Mouse (Mus musculus) urinary bladder, postnatal 25 days (tissue): ENCODE results near the gene Skp1a.

Experiments used
- DNase-seq: peaks from one replicate; pipeline ENCODE4 v3.0.0; 2022; ENCODE audit warnings: low spot score

The Skp1a gene

DNA sequence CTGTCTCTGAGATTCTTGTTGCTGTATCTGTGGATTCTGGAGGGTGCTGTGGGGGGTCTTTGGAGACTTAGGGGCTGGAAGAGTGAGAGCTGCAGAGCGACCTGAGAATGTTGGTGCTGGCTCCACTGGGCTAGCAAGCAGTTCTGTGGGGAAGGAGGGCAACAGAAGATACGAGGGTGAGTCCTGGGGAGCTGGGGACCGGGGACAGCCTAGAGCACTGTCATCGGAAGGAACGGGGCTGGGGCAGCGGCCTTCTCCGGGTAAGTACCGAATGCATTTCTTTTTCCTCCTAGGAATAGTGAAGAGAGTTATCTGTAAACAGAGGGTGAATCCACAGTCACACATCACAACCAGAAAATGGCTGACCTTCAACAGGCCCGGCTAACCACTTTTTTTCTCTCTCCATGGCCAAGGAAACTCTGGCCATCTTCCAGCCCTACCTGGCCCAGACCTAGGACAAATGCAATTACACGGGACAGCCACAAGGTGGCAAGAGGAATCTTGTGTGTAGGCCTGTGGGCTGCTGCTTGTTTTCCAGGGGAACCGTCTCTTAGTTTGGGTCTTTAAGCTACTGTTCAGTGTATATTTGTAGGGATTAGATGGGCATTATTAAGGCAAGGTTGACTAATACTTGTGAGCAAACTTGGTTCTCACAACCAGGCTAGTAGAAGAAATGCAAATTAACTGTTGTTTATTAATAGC lies 22.0 kb downstream of the Skp1a start:
- peak; percentile 55 for DNase-seq

DNA sequence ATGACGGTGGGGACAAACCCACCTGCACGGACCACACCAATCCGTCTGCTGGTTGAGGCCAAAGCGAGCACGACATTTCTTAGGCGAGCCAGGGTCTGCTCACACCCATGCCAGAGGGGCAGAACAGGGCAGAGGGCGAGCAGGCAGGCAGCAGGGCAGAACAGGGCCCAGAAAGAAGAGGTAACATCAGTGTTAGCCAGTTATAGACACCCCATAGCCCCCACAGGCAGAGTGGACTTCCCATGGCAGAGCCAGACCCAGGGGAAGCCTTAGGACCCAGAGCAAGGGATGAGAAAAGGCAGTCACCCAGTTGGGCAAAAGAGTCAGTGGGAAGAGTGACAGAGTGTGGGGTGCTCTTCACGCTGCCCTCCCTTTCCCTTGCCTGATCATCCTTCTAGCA lies 23.3 kb downstream of the Skp1a start:
- no peak for DNase-seq

DNA sequence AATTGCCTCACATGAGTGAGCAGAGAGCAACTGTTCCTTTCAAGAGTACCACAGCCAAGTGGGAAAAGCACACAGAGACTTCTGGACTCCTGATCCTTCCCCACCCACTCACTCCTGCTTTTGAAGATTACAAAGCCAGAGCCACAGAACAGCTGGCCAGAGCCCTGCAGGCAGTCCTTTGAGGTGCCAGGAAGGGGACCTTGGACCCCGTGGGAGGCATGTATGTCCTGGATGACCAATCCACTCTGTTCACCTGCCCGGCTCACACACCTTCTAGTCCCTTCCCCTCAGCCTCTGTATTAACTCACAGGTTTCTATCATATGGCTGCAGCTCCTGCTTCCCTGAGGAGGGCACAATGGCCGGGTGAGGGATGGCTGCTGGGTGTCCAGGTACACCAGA lies 25.6 kb downstream of the Skp1a start:
- DNase-seq: no peak

DNA sequence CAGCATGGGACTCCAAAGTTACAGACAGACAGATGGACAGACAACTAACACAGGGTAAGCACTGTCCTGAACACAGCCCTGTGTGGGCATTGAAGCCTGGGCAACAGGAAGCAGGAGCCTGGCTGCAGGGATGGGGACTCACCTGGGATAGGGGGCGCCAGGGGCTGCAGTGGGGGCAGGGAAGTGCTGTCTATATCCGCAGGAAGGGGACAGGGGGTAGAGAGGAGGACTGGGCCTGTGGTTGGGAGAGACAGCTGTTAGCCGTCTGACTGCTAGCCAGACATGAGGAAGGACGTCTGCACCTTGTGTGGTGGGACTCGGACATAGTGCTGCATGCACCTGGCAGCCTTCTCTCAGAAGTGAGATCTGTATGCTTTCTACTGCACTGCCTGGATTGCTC lies 26.9 kb downstream of the Skp1a start:
- no peak for DNase-seq

DNA sequence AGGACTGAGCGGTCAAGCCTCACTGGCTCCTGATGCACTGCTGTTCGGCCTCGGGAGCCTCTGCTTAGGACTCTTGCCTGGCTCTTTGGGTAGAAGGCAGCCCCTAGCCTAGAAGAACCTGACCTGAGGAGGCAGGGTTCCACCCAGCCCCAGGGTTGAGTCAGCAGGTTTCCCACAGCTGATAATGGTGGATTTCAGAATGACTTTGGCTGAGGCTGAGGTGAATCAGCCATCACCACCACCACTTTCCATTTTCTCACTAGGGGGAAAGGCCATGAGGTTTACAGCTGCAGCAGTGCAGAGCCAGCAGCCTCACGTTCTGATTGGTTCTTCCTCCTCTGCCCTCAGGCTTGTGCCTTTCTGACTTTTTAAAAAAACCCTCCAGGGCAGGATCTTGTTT lies 29.1 kb downstream of the Skp1a start:
- no peak for DNase-seq

DNA sequence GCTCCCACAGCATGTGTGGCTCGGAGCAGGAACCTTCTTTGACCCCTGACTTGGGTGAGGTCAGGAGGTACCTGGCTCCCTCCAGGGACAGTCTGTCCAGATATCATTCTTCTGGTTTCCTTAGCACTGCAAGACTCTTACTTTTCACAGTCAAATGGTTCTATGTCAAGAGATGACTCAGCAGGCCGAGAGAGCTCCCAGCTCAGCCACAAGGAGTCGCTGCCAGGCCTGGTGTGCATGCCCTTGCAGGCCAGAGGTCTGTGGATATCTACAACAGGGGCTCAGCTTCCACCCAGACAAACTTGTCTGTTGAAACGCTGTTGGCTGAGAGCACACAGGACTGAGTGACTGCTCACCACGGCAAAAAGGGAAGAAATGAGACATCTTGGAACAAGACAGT lies 30.1 kb downstream of the Skp1a start:
- DNase-seq: peak; percentile 60

DNA sequence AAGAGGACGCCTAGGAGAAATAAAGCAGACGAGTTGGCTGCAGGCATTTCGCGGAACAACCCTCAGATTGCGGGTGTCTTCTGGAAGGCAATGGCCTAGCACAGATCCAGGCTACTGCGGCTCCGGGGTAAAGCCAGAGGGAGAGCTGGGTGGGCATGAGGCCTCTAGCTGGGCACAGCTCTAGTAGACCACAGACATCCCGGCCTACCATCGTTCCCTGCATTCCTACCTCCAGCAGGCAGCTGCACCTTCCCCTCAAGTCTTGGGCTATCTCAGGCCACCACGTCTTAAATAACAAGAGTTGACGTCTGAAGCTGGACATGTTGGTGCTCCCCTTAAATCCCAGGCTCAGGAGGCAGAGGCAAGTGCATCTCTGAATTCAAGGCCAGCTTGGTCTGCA lies 30.5 kb downstream of the Skp1a start:
- no peak for DNase-seq

DNA sequence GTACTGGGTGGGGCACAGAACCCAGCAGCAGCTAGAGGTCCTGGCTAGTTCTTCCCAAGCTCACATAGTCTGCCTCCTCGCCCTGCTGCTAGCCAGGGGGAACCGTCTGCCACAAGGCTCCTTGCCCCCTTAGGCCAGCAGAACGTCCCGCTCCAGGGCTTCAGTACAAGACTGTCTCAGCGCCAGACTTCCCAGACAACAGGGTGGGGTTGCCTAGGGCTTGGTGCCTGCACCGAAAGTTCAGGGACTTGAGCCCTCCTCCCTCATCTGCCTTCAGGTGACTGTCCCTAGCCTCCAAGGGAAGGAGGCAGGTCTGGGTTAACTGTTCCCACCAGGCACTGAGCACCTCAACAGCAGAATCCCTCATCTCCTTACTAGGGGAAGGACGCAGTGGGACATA lies 33.1 kb downstream of the Skp1a start:
- no peak for DNase-seq

DNA sequence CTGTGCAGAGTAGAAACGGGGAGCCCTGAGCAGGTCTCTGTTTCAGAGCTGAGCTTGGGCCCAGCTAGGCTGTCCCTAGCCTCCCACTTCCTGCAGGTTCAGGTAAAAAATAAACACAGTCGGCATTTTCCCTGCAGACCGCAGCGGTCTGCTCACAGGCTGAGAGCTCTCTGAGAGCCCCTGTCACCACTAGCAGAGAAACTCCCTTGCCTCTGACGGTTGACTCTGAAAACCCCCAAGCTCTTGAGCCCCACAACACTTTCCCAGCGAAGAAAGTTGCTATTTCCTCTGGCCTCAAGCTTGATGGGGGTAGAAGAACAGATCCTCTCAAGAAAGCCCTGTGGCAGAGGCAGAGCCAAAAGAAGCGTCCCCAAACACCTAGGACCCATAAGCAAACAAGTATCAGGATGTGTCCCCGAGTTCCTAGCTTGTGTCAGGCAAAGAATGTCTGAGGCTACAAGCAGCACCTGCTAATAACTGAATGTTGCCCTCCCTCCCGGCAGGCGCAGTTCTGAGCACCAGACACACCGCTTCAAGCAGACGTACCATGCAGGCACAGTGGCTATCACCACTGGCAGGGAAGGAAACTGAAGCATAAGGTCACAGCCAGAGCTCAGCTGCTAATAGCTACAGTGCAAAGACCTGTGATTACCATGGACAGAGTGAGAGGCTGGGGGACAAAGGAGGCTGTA lies 34.0 kb downstream of the Skp1a start:
- no peak for DNase-seq

DNA sequence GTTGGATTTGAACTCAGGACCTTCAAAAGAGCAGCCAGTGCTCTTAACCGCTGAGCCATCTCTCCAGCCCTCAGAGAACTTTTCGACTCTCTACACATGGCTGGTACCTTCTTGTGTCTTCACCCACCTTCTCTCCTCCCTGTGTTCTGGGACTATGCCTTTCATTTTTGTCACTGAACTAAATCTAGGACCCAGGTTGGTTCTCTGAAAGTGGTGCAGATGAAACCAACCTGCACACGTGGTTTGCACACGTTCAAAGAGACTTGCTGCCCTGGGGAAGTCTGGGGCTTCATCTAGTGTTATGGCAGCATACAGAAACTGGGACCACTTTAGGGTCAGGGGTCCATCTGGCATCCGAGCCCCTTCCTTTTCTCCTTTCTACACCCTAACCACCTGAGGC lies 35.5 kb downstream of the Skp1a start:
- DNase-seq: no peak

DNA sequence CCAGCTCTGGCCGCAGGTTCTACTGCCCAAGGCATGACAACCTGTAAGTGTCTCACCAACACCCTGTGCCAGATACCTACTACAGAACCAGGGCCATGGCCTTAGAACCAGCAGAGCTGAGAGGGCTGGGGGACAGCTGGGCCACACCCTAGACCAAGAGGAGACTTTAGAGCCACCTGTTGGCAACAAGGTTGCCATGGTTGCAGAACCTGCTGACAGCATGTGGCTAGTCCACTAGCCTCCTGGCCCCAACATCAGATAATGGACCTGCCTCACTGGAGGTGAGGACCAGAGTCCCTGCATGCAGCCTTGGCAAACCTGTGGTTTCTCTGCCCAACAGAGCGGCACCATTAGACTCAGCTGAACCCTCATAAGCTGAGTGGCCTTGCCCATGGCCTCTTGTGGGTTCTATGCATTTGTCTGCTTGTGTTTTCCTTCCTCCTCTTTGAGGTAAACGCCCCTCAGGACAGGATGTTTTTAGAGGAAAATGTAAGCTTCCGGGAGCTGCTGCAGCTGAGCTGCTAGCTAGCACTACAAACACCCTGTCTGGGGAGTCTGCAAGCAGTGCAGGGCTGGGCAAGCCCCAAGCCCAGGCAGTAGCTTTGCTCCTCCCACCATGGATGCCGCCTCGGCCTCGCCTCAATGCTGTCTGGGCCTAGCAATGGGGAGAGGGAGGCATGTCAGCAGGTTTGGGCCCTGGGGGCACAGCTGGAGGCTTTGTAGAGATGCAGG lies 36.5 kb downstream of the Skp1a start:
- DNase-seq: no peak

DNA sequence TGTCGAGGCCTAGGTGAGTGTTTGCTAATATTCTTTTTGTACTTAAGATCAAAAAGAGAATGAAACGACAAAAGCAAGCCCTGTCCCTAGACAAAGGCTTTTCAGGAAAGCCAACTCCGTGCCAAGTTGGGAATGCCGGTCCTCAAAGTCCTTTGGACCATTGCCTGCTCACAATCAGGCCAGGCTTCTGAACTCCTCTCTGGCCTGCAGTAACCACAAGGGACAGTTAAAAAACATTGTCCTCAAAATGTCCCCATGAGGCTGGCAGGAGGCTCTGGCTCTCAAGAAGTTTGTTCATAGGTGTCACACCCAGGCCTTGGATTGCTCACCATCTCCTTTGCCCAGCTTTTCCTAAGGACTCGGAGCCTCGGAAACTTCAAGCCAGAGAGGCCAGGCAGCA lies 38.0 kb downstream of the Skp1a start:
- DNase-seq: no peak

DNA sequence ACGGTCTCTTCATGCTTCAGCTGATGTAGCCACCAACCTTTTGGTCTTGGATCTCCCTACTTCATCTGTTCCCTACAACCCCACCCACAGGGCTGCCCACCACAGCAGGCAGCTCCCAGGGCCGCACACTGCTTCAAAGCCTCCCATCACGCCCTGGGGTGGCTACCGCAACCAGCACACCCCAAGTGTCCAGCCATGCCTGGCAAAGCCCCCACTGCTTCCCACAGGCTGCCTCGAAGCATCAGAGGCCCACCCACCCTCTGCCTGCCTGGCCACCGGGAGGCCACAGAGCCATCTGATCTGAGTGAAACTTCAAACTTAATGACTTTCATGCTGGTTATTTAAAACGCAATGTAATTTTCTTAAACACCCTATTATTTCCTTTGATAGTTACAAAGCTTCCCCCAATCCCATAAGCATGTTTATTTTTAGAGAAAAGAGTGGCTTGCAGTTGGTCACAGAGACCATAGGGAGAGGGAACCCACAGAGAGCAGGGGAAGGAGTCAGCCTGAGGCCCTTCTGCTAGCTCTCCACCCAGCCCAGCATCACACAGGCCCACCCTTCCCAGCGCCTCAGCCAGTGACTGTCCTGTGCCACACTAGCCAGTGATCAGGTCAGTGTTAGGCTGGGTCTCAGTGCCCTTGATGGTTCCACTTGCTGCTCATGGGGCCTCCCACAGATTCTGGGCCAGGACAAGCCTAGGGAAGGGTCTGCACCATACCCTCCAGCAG lies 40.1 kb downstream of the Skp1a start:
- no peak for DNase-seq

DNA sequence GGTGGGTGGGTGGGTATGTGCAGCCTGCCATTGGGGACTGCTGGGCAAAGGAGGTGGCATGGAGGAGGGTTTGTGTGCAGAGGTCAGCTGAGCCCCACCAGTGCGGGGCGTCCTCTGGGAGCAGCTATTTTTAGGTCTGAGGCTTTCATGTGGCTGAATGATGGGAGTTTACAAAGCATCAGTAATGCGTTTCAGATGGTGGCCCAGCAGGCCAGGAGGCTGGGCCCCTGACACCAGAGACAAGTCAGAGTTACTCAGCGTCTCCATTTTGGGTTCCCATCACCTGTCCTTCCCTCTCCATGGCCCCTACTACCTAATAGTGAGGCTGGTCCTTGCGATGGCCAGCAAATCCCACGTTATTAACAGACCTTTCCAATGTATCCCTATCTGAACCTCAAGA lies 40.8 kb downstream of the Skp1a start:
- no peak for DNase-seq

DNA sequence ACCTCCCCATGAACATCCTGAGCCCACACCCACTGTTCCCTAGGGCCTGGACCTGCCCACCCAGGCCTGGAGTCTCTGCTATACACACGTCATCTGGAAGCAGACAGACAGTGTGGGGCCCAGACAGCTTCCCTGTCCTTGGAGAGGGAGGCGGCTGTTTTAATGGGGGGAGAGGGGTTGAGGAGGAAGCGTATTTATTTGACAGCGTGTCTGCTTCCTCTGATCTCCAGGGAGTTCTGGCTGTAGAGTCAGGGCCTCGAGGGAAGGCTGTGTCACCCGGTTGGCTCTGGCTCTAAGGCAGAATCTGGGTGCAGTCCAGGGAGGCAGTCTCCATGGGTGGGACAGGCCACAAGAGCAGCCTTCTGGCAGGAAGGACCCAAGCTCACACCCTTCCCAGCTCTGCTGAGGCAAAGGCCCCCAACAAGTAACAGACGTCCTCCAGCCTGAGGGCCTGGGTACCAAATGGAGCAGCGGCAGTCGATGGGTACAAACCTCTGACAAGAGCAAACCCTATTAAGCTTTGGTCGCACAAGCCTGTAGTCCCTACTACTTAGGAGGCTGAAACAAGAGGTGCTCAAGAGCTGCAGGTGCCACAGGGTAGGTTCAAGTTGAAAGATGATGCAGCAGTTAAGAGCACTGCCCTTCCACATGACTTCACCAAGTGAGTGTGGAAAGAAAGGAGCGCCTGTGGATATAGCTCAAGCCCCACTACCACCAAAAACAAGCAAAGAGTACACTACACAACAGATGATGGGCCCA lies 41.6 kb downstream of the Skp1a start:
- no peak for DNase-seq

DNA sequence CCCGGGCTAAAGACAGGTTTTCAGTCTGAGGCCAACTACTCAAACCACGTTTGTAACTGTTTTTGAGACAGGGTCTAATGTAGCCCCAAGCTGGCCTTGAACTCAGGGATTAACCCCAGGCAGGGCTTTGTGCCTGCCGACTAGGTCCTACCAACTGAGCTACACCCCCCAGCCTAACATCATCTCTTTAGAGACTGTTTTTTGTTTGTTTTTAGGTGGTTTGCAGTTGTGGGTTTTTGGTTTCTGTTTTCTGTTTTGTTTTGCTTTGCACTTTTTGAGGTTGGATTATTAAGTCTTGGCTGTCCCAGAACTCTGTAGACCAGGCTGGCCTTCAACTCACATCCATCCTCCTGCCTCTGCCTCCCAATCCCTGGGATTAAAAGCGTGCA lies 42.1 kb downstream of the Skp1a start:
- no peak for DNase-seq

DNA sequence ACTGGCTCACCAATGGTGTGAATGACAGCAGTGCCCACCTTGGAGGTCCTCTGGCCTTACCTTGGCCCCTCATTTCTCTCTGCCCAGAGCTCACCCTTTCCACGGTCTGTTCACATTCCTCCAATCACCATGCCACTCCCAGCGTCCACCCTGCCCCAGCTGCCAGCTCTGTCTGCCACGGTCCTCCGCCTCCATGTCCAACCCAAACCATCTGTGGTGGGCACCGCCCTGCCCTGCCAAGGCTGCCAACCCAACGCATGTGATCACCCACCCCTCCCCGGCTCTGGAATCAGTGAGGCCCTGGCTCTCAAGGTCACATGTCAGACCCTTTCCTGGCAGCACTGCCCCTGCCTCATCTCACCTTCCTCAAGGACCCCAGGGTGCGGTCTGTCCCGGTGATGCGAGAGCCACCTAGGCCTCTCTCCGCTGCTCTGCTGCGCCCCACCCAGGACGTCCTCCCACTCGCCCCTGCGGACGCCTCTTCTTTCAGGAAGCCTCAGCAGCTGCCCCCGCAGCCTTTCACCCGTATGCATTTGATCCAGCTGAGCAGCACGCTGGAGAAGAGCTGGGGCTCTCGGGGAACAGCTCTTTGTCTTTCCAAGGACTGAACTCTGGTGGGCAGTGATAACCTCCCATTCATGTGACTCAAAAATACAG lies 42.8 kb downstream of the Skp1a start:
- no peak for DNase-seq

DNA sequence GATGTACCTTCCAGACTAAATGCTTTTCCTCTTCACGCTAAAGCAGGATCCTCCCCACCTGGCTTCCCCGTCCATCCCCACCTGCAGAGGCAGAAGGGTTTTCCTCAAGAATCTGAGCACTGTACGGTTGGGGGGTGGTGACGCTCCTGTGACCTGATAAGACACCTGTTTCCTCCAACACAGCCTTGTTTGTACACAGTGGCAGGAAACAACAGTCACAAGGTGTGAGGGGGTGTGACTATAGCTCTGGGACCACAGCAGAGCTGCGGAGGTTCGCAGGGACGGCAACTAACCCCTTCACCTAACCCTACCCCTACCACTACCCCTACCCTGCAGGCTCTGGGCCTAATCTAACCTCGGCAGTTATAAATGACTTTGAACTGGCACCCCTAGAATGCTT lies 43.6 kb downstream of the Skp1a start:
- DNase-seq: no peak

DNA sequence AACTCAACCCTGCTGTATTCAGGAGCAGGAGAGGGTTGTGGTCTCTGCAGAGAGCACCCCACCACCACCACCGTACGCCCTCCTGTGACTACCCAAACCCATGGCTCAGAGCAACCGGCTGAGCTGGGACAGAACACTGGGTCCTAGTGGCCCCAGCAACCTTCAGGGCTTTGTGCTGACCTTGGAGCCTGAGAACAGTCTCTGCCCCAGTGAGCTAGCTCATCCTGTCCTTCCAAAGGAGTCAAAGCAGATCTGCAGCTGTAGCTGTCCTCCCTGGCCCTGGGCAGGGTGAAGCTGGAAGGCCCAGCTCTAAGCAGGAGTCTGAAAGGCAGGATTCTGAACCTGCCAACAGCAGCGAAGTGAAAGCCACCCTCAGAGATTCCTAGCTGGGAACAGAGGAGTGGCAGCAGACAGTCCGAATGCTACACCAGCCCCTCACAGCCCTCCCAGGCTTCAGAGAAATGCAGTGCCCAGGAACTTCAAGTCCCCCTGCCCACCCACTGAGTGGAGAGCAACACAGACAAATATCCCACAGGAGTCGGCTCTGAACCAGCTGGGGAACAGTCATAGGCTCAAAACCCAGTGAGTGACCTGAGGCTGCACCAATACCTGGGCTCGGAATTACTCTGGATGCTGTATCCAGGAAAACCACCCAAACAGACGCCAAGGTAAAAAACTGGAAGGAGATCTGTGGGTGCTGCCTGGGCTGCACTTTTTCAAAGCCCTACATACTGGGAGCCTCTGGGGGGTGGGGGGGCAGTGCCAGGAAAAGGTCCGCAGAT lies 44.2 kb downstream of the Skp1a start:
- DNase-seq: no peak

DNA sequence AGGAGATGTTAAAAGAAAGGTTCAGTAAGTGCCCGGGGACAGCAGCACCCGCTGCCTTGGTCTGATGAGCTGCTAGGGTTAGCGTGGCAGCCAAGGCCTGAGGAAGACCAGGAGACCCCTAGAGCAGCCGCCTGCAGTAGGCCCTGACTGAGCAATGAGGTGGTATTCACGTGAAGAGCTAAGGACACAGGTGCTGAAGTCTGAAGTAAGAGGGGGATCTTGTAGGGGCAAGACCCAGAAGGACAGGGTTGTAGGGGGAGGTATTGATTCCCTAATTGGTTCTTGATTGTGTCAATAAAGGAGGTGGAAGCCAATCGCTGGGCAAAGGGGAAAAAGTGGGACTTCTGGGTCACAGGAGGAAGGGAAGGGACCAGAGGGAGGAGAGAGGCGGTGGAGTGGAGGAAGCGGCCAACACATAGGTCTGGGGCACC lies 45.2 kb downstream of the Skp1a start:
- DNase-seq: no peak
